Mouse (Mus musculus): ENCODE measurements around the gene Mtx3. TPM values are rescaled to one million over a fixed set of nuclear protein-coding genes. Genes with fewer than 3 reads are reported as not detected.

Mtx3 gene
- 0.86 and 1.1 TPM in 2 replicates for polyA plus RNA-seq (2012; rRNA removed)

GRCm38 (mm10) chr13:92844586-92845221, at the start of gene Mtx3:
TSS of gene Mtx3 (plus strand) at chr13:92844760.

Other genes starting within 250 kb of the Mtx3 start
- 6.6 and 10.5 TPM in 2 replicates for gene Serinc5, start 233.7 kb upstream of the Mtx3 start, polyA plus RNA-seq (2012; rRNA removed)
- 3.9 TPM in 2 replicates for gene Thbs4, start 49.9 kb upstream of the Mtx3 start, polyA plus RNA-seq (2012; rRNA removed)